Mouse (Mus musculus) lung, postnatal 4 days (tissue): ENCODE data around the gene Aldh3b2.
"Not testable (repeated sequence)": the region's sequence is repeated elsewhere in the genome, so short reads cannot be mapped to it uniquely, and the experiment has no call there.

Source experiments
- DNase-seq, 2 experiments: peaks; one replicate each; pipeline ENCODE4 v3.0.0; 2021

Aldh3b2 gene

GRCm38 (mm10) chr19:3948546-3948945, 23.6 kb upstream of the Aldh3b2 start:
- no peak for DNase-seq

- no peak for DNase-seq
Measured at GRCm38 (mm10) chr19:3950331-3950730, 21.8 kb upstream of the Aldh3b2 start.

- no peak for DNase-seq
Measured at GRCm38 (mm10) chr19:3951461-3951860, 20.7 kb upstream of the Aldh3b2 start.

GRCm38 (mm10) chr19:3952099-3952498, 20.0 kb upstream of the Aldh3b2 start:
- DNase-seq = no peak

- no peak for DNase-seq
Measured at GRCm38 (mm10) chr19:3955033-3955432, 17.1 kb upstream of the Aldh3b2 start.

DNA sequence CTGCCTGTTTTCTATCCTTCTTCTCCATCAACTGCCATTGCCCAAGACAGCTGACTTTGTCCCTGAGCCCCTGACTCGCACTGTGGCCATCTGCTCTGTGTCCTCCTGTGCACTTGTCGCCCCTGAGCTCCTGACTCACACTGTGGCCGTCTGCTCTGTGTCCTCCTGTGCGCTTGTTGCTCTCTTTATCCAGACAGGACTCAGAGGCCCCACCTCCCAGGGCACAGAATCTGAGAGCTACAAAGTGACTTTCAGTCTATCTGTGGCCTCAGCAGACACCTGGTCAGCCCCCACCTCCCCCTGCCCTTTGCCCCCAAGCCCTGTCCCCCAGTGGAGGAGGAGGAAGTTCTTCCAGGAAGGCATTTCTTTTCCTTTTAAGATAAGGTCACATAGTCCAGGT, 16.3 kb upstream of the Aldh3b2 start:
- no peak for DNase-seq

GRCm38 (mm10) chr19:3957296-3958036, 14.7 kb upstream of the Aldh3b2 start:
- not testable (repeated sequence) for DNase-seq

DNA sequence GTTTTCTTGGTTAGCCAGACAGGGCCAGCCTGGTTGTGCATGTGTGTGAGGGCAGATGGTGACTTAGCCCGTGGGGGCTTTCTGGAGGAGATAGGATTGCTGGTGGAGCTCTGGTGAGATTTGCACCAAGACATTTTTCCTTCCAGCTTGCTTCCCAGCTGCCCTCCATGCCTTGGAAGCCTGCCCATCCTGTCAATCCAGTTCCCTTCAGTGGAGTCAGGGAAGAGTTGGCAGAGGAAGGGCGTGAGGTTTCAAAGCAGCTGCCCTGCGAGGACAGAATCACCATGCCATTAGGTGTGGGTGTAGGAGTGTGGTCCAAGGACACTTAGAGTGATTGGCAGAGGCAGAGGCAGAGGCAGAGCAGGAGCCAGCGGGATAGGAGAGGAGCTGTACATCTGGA, 13.7 kb upstream of the Aldh3b2 start, which contains the start of gene Aldh3b3:
TSS of gene Aldh3b3 (plus strand) at position 176 of the 400 bp plus-strand sequence.
- DNase-seq = no peak

GRCm38 (mm10) chr19:3959030-3959429, 13.1 kb upstream of the Aldh3b2 start:
- DNase-seq = no peak

GRCm38 (mm10) chr19:3960211-3960610, 11.9 kb upstream of the Aldh3b2 start:
- DNase-seq = peak; percentile 25 to 64

DNA sequence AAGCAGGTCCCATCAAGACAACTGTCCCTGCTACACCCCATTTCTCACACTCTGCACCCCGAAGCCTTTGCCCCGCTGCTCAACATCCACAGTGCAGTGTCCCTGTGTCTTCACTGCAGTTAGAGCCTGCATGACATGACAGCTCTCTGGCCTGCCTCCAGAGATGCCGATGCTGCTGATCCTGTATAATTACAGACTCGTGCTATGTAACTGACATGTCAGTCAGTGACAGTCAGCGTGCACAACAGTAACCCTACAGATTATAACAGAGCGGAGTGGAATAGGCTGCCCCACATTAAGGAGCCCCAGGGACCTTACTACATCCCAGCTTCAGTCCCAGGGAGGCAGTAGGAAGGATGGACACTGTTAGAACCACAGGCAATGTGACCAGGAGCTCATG, 10.3 kb upstream of the Aldh3b2 start:
- not testable (repeated sequence) for DNase-seq

DNA sequence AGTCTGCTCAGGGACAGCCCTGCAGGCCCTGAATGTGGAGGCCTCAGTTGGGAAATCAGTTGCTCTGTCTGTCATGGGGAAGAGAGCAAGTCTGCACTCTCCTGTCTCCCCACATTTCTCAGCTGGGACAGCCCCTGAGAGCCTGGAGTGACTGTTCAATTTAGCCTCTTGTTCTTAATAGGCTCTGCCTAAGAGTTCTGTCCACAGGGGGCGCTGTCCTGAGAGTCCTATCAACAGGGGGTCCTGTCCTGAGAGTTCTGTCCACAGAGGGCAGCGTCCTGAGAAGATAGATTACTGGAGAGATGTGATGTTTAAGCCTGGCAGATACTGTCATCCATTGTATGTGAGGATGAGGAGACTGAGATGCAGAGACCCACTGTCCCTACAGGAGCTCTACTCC, 9.7 kb upstream of the Aldh3b2 start:
- peak in 1 of 2 experiments; percentile 56 for DNase-seq

- no peak for DNase-seq
Measured at GRCm38 (mm10) chr19:3964030-3964429, 8.1 kb upstream of the Aldh3b2 start.

DNA sequence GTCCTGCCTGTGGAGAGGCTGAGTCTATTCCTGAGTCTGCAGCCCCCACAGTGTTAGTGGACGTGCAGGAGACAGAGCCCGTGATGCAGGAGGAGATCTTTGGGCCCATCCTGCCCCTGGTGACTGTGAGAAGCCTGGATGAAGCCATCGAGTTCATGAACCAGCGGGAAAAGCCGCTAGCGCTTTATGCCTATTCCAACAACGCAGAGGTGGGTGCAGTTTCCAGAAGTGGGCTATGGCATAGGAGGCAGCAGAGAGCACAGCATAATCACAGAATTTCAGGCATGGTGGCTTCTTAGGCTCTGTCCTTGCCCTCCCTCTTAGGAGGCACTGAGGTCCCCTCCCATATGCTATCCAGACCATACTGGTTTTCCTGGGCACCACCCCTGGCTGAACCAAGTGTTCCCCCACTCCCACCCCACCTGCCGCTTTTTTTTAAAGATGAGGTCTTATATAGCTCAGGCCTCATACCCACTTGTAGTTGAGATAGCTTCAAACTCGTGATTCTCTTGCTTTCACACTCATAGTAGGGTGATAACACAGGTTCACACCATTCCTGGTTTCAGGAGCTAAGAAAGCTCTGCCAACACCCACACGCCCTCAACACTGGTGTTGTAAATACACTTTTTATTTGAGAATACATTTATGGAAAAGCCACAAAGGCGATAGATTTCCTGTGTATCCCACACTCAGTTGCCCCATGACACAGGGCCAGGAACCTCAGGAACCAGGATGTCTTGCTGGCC, 5.6 kb upstream of the Aldh3b2 start:
- no peak for DNase-seq

DNA sequence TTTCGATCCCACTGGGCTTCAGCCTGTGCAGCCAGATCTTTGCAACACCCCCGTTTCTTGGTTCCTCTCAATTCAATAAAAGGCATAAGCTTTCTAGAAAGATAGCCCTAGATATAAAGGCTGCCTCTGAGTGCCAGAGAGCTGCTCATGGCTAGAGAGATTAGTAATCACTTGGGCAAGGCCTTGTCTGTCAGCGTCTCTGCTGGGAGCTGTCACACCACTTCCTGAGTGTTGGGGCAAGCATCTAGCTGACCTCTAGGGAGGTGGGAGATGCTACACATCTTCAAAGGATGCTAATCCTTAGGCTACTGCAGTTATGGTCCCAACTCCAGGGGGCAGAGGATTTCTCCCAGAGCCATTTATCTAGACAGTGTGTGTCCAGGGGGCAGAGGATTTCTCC, 4.9 kb upstream of the Aldh3b2 start:
- no peak for DNase-seq

GRCm38 (mm10) chr19:3974608-3975007, 2.5 kb downstream of the Aldh3b2 start:
- not testable (repeated sequence) for DNase-seq

- DNase-seq = no peak
Measured at GRCm38 (mm10) chr19:3975866-3976265, 3.7 kb downstream of the Aldh3b2 start.

DNA sequence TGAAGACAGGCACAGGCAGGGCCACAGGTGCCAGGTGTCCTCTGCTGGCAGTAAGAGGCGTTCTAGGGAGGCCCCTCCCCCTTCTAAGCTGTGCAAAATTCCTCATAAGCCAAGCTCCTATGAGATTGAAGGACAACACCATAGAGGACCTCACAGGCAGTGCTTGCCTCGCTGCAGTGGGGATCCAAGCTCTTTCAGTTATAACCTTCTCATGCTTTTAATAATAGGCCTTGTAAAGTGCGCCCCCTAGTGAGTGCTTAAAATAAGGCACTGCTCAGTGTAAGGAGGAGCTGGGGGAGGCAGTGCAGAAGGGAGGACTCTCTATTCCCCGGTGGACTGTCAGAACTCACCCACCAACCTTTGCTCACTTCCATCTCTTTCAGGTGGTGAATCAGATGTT, 8.2 kb downstream of the Aldh3b2 start:
- DNase-seq = peak in 1 of 2 experiments; percentile 86

DNA sequence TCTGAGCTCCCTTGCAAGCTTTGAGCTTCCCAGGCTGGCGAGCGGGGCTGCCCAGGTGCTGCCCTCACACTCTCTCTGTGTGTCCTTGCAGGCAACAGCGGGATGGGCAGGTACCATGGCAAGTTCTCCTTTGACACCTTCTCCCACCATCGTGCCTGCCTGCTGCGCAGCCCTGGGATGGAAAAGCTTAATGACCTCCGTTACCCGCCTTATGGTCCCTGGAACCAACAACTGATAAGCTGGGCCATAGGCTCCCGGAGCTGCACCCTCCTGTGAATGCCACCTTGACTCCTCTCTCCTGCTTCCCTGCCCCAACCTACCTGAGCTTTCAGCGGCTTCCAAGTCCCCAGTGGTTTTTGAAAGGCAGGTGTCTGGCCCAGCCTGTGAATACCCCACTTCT, 8.8 kb downstream of the Aldh3b2 start:
- DNase-seq = no peak

DNA sequence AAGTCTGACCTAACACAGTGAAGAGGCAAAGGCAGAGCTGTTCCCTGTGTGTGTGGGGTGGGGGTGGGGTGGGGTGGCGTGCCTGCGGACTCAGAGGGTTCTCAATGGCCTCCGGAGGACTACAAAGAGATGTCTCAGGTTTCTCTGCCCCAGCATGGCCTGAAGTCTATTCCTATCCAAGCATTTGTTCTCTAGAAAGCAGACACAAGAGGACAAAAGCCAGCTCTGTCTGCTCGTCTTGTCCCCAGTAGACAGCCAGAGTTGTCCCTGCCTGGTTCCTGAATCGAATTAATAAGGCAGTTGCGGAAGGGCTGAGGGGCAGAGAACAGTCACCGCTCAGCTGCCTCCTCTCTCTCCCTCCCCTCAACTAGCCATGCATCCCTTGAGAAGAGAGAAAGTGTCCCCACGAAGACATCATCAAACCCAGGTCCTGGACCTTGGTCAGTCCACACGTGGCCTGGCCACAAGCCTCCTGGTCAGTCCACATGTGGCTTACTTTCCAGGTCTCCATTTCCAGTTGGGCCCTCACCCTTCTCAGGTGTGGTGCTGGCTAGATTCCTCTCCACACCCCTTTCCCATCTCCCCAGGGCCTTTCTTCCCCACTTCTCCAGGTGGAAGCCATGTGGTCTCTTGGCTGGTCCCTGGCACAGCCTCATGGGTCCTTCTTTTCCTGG, 11.5 kb downstream of the Aldh3b2 start:
- no peak for DNase-seq

DNA sequence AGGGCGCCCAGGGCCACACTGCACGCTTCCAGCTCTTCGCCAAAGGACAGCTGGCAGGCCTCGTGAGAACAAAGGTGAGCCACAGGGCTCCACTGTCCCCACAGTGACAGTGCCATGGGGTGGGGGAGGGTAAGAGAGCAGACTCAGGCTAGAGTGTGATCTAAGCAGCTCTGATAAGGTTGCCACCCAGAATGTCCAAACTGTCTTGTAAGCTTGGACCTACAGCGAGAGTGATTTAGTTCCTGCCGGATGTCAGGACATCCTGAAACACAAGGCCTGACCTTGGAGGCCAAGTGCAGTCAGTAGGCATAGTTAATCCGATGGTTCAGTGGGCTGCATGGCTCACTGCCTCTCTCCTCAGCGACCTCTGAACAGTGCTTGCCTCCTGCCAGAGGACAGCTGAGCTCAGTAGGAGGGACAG, 13.1 kb downstream of the Aldh3b2 start:
- DNase-seq = peak; percentile 51 to 61

GRCm38 (mm10) chr19:3986334-3986733, 14.2 kb downstream of the Aldh3b2 start, which contains the start of gene Acy3:
Gene Acy3 (plus strand): TSS chr19:3986570.
- peak; percentile 90 to 92 for DNase-seq

DNA sequence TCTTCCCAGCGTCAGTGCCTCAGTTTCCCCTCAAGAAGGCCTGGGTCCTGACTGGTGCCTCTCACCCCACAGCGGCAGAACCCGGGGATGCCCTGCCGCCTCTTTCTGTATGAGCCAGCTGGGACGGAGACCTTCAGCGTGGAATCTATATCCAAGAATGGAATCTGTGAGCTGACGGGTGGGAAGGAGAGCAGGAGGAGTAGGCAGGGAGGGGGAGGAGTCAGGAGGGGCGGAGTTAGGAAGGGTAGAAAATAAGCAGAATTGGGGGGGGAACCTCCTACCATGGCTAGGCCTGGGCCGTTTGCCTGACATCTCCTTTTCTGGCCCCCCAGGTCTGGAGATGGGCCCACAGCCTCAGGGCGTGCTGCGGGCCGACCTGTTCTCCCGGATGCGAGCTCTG, 15.9 kb downstream of the Aldh3b2 start:
- no peak for DNase-seq

DNA sequence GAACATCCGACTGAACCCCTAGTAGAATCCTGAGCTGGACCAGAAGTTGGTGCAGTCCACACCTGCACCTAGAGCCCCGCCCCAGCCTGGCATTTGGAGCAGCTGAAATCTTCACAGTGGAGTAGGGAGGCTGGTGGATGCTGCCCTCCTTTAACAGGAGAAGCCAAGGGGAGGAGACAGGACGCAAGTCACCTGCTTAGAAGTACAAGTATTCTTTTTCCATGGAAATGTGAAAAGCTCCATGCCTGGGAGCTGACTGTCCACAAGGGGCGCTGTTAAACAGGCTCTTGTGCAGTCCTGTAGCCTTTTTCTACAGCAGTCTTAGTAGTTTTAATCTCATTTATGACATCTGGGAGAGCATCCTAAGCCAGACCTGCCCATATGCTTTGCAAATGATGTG, 16.6 kb downstream of the Aldh3b2 start:
- DNase-seq = no peak
